Mouse (Mus musculus): Measurements from ENCODE around the gene C3. TPM values are rescaled to one million over a fixed set of nuclear protein-coding genes. Genes with fewer than 3 reads are reported as not detected.

C3 gene
- polyA plus RNA-seq (2015; fragmentation: Nextera tagmentation; extraction: Ambion mirVana), result 369 and 468 TPM in 2 replicates

GRCm38 (mm10) chr17:57228014-57228413, at the start of gene C3:
C3 (minus strand) TSS chr17:57228136.
- Histone ChIP-seq H3K27me3 (no peaks in the 10 kb centered on the region; the same call in 1 of the 2 replicates), H3K36me3 (replicated peaks) (peaks cover 11% of the 10 kb centered on the region; the same call in 1 of the 2 replicates), H3K4me2 (peak within 1 kb of the TSS; percentile 52), H3K4me1 (replicated peaks) (peaks cover 50% of the 10 kb centered on the region), H3K4me3 (replicated peaks) (peak within 1 kb of the TSS; percentile 49), H3K9me3 (replicated peaks) (no peaks in the 10 kb centered on the region), H3K27ac (replicated peaks) (peak within 1 kb of the TSS; percentile 61), H3K9ac (0 out of 2 replicates have a peak within 1 kb of the TSS, but pooled peaks have one; percentile 18)
- peak; percentile 59 for ATAC-seq (ENCODE audit: insufficient read depth)
- WGBS (ENCODE audit: insufficient replicate concordance), result 34% methylated on average over 3 of the region's 3 CpGs

GRCm38 (mm10) chr17:57276634-57277121, 48.7 kb upstream of the C3 start:
- peaks cover 36% of the 10 kb centered on the region for H3K27me3 ChIP-seq
- H3K4me1 ChIP-seq (replicated peaks), result peaks cover 42% of the 10 kb centered on the region
- under 1% methylated on average over 20 of the region's 20 CpGs for WGBS (ENCODE audit: insufficient replicate concordance)
- no peak for ATAC-seq (ENCODE audit: insufficient read depth)
- H3K27ac ChIP-seq (replicated peaks), result no peak overlapping the region
- no peaks in the 10 kb centered on the region for H3K9me3 ChIP-seq (replicated peaks)
- no peak overlapping the region; the same call in 1 of the 2 replicates for H3K9ac ChIP-seq
- no peaks in the 10 kb centered on the region for H3K36me3 ChIP-seq (replicated peaks)
- peak overlapping the region; percentile 57 for H3K4me3 ChIP-seq (replicated peaks)
- peak overlapping the region; percentile 70 for H3K4me2 ChIP-seq

GRCm38 (mm10) chr17:57275997-57276351, 48.0 kb upstream of the C3 start:
- H3K9me3 ChIP-seq (replicated peaks), result no peaks in the 10 kb centered on the region
- no peak for ATAC-seq (ENCODE audit: insufficient read depth)
- peaks cover 36% of the 10 kb centered on the region for H3K27me3 ChIP-seq
- H3K9ac ChIP-seq, result peak overlapping the region; percentile 35
- no peak overlapping the region for H3K27ac ChIP-seq (replicated peaks)
- peak overlapping the region; percentile 57 for H3K4me3 ChIP-seq (replicated peaks)
- WGBS (ENCODE audit: insufficient replicate concordance), result 5% methylated on average over 13 of the region's 13 CpGs
- H3K4me1 ChIP-seq (replicated peaks), result peaks cover 40% of the 10 kb centered on the region
- no peaks in the 10 kb centered on the region for H3K36me3 ChIP-seq (replicated peaks)
- peak overlapping the region; percentile 70 for H3K4me2 ChIP-seq

- Histone ChIP-seq H3K27me3 (peaks cover 36% of the 10 kb centered on the region), H3K9ac (peak overlapping the region; percentile 35), H3K4me3 (replicated peaks) (peak overlapping the region; percentile 57), H3K9me3 (replicated peaks) (no peaks in the 10 kb centered on the region), H3K4me1 (replicated peaks) (peaks cover 39% of the 10 kb centered on the region), H3K36me3 (replicated peaks) (no peaks in the 10 kb centered on the region), H3K4me2 (peak overlapping the region; percentile 70), H3K27ac (replicated peaks) (no peak overlapping the region)
- under 1% methylated on average over 53 of the region's 53 CpGs for WGBS (ENCODE audit: insufficient replicate concordance)
- peak; percentile 66 for ATAC-seq (ENCODE audit: insufficient read depth)
Observed at GRCm38 (mm10) chr17:57275111-57275996, 47.4 kb upstream of the C3 start.

GRCm38 (mm10) chr17:57274686-57275085, 46.8 kb upstream of the C3 start:
- H3K9me3 ChIP-seq (replicated peaks), result no peaks in the 10 kb centered on the region
- peak overlapping the region; percentile 57 for H3K4me3 ChIP-seq (replicated peaks)
- no peaks in the 10 kb centered on the region for H3K36me3 ChIP-seq (replicated peaks)
- peak overlapping the region; percentile 70 for H3K4me2 ChIP-seq
- no peak overlapping the region for H3K27ac ChIP-seq (replicated peaks)
- H3K27me3 ChIP-seq, result peaks cover 36% of the 10 kb centered on the region
- no peak for ATAC-seq (ENCODE audit: insufficient read depth)
- 2% methylated on average over 15 of the region's 15 CpGs for WGBS (ENCODE audit: insufficient replicate concordance)
- peak overlapping the region; percentile 10; the same call in 1 of the 2 replicates for H3K9ac ChIP-seq
- peaks cover 39% of the 10 kb centered on the region for H3K4me1 ChIP-seq (replicated peaks)

GRCm38 (mm10) chr17:57273846-57274245, 45.9 kb upstream of the C3 start:
- peaks cover 33% of the 10 kb centered on the region for H3K27me3 ChIP-seq
- 29% methylated on average over 7 of the region's 7 CpGs for WGBS (ENCODE audit: insufficient replicate concordance)
- ATAC-seq (ENCODE audit: insufficient read depth), result no peak
- H3K9me3 ChIP-seq (replicated peaks), result no peaks in the 10 kb centered on the region
- no peak overlapping the region for H3K4me2 ChIP-seq
- no peak overlapping the region for H3K9ac ChIP-seq
- H3K4me1 ChIP-seq (replicated peaks), result peaks cover 34% of the 10 kb centered on the region
- no peak overlapping the region for H3K4me3 ChIP-seq (replicated peaks)
- H3K27ac ChIP-seq (replicated peaks), result no peak overlapping the region
- no peaks in the 10 kb centered on the region for H3K36me3 ChIP-seq (replicated peaks)

- Histone ChIP-seq H3K36me3 (replicated peaks) (no peaks in the 10 kb centered on the region), H3K4me3 (replicated peaks) (no peak overlapping the region), H3K9ac (no peak overlapping the region), H3K4me1 (replicated peaks) (peaks cover 18% of the 10 kb centered on the region), H3K4me2 (no peak overlapping the region), H3K27me3 (peaks cover 31% of the 10 kb centered on the region), H3K27ac (replicated peaks) (no peak overlapping the region), H3K9me3 (replicated peaks) (no peaks in the 10 kb centered on the region)
- ATAC-seq (ENCODE audit: insufficient read depth), result no peak
- whole genome bisulfite sequencing (ENCODE audit: insufficient replicate concordance), result 59% methylated on average over 9 of the region's 9 CpGs
Observed at GRCm38 (mm10) chr17:57271301-57271700, 43.4 kb upstream of the C3 start.

GRCm38 (mm10) chr17:57267556-57268126, 39.7 kb upstream of the C3 start:
- Histone ChIP-seq H3K9me3 (replicated peaks) (no peaks in the 10 kb centered on the region), H3K36me3 (replicated peaks) (no peaks in the 10 kb centered on the region), H3K4me2 (no peak overlapping the region), H3K4me3 (replicated peaks) (no peak overlapping the region), H3K4me1 (replicated peaks) (peaks cover 18% of the 10 kb centered on the region), H3K27me3 (no peaks in the 10 kb centered on the region), H3K9ac (no peak overlapping the region), H3K27ac (replicated peaks) (no peak overlapping the region)
- no peak for ATAC-seq (ENCODE audit: insufficient read depth)
- WGBS (ENCODE audit: insufficient replicate concordance), result 71% methylated on average over 6 of the region's 6 CpGs

- no peak overlapping the region; the same call in 1 of the 2 replicates for H3K4me3 ChIP-seq (replicated peaks)
- no peaks in the 10 kb centered on the region for H3K27me3 ChIP-seq
- H3K4me2 ChIP-seq, result peak overlapping the region; percentile 36
- 31% methylated on average over 21 of the region's 22 CpGs for WGBS (ENCODE audit: insufficient replicate concordance)
- no peaks in the 10 kb centered on the region for H3K36me3 ChIP-seq (replicated peaks)
- H3K9me3 ChIP-seq (replicated peaks), result no peaks in the 10 kb centered on the region
- peaks cover 18% of the 10 kb centered on the region for H3K4me1 ChIP-seq (replicated peaks)
- no peak overlapping the region for H3K9ac ChIP-seq
- H3K27ac ChIP-seq (replicated peaks), result no peak overlapping the region
- peak; percentile 72 for ATAC-seq (ENCODE audit: insufficient read depth)
Observed at GRCm38 (mm10) chr17:57264972-57265945, 37.3 kb upstream of the C3 start.

GRCm38 (mm10) chr17:57264164-57264563, 36.2 kb upstream of the C3 start:
- H3K4me2 ChIP-seq, result no peak overlapping the region
- H3K36me3 ChIP-seq (replicated peaks), result no peaks in the 10 kb centered on the region
- H3K9me3 ChIP-seq (replicated peaks), result no peaks in the 10 kb centered on the region
- H3K4me1 ChIP-seq (replicated peaks), result peaks cover 18% of the 10 kb centered on the region
- H3K27me3 ChIP-seq, result no peaks in the 10 kb centered on the region
- no peak for ATAC-seq (ENCODE audit: insufficient read depth)
- H3K4me3 ChIP-seq (replicated peaks), result no peak overlapping the region
- no peak overlapping the region for H3K27ac ChIP-seq (replicated peaks)
- no peak overlapping the region for H3K9ac ChIP-seq
- WGBS (ENCODE audit: insufficient replicate concordance), result 47% methylated on average over 2 of the region's 2 CpGs
